Mouse (Mus musculus) heart, postnatal 0 days (tissue): ENCODE measurements at regions not wholly inside any gene's neighbourhood (a gene's known extent, or its start where the extent isn't known, plus 50 kb on each side); places are given as distances from the start of the nearest gene placed in this dataset.
A peak's percentile ranks its signal among the peaks of the same experiment; 100 is the strongest.

Source experiments
- ATAC-seq: fragments of 200-750 bp; cut with Nextera tagmentation; 2 replicates; pipeline ENCODE4 v1.8.0; 2017; ENCODE audit warnings: low read depth, moderate number of reproducible peaks, moderate library complexity; ENCODE audit not compliant: insufficient read depth
- DNase-seq: peaks from one replicate; pipeline ENCODE4 v3.0.0-alpha.2; 2016; ENCODE audit warnings: low spot score
- H3K27ac ChIP-seq: fragments of 300-500 bp; sonication (generic); 2 replicates; pipeline ENCODE4 v1.5.1; 2014; ENCODE audit warnings: low read depth, mild to moderate bottlenecking
- H3K27me3 ChIP-seq: fragments of 300-500 bp; sonication (generic); 2 replicates; pipeline ENCODE4 v1.6.1; 2014; ENCODE audit warnings: low read length, mixed read lengths; ENCODE audit not compliant: control insufficient read depth, insufficient read depth
- H3K36me3 ChIP-seq: fragments of 300-500 bp; sonication (generic); replicated peaks from 2 replicates; pipeline ENCODE4 v1.6.1; 2014; ENCODE audit warnings: low read length, mixed read lengths; ENCODE audit not compliant: control insufficient read depth, insufficient read depth
- H3K4me1 ChIP-seq: fragments of 300-500 bp; sonication (generic); 2 replicates; pipeline ENCODE4 v1.6.1; 2014; ENCODE audit warnings: antibody characterized with exemption; ENCODE audit not compliant: control insufficient read depth, insufficient read depth
- H3K4me2 ChIP-seq: fragments of 300-500 bp; sonication (generic); 2 replicates; pipeline ENCODE4 v1.6.1; 2014; ENCODE audit warnings: low read depth, mild to moderate bottlenecking, low read length, moderate library complexity
- H3K4me3 ChIP-seq: fragments of 300-500 bp; sonication (generic); 2 replicates; pipeline ENCODE4 v1.5.1; 2014; ENCODE audit warnings: low read depth, low read length
- H3K9ac ChIP-seq: fragments of 300-500 bp; sonication (generic); replicated peaks from 2 replicates; pipeline ENCODE4 v1.6.1; 2014; ENCODE audit warnings: low read depth, low read length, mixed read lengths
- H3K9me3 ChIP-seq: fragments of 300-500 bp; sonication (generic); replicated peaks from 2 replicates; pipeline ENCODE4 v1.6.1; 2016; ENCODE audit warnings: low read length; ENCODE audit not compliant: control insufficient read depth
- CTCF ChIP-seq: IDR thresholded peaks from 2 replicates; pipeline ENCODE4 v1.5.1; 2016; ENCODE audit warnings: antibody characterized with exemption, control low read depth, low read depth
- EP300 ChIP-seq: IDR thresholded peaks from 2 replicates; pipeline ENCODE4 v1.6.1; 2016; ENCODE audit warnings: antibody characterized with exemption, low read depth
- WGBS: fragments of 180-500 bp; shearing (Covaris S2); extraction: QIAGEN DNeasy Blood & Tissue Kit; methylation state at CpG from one replicate; pipeline ENCODE4 v1.1.7; 2014; 5-methylcytosine and 5-hydroxymethylcytosine counted together

- Histone ChIP-seq H3K4me2 (no peak overlapping the region), H3K27me3 (no peaks in the 10 kb centered on the region), H3K9ac (no peak overlapping the region), H3K36me3 (no peaks in the 10 kb centered on the region), H3K9me3 (no peaks in the 10 kb centered on the region), H3K27ac (no peak overlapping the region), H3K4me1 (0 out of 2 replicates have a peak, but pooled peaks cover 5% of the 10 kb centered on the region), H3K4me3 (no peak overlapping the region)
- 71% methylated on average over 3 of the region's 3 CpGs for WGBS
- no peak for DNase-seq
- no peak for ATAC-seq
- TF ChIP-seq CTCF (no peak), EP300 (no peak)
Measured at GRCm38 (mm10) chr11:51911481-51911880, 54.0 kb upstream of the Jade2 start.

GRCm38 (mm10) chr11:51915656-51916032 is 51.8 kb upstream of the Cdkn2aipnl start:
- H3K4me1 ChIP-seq = peaks cover 10% of the 10 kb centered on the region; the same call in 1 of the 2 replicates
- ATAC-seq (no peak), DNase-seq (no peak)
- no peaks in the 10 kb centered on the region for H3K9me3 ChIP-seq
- no peaks in the 10 kb centered on the region for H3K36me3 ChIP-seq
- H3K4me3 ChIP-seq = peak overlapping the region; percentile 45
- peak overlapping the region; percentile 65 for H3K4me2 ChIP-seq
- peak overlapping the region; percentile 98 for H3K27ac ChIP-seq
- no peak for TF ChIP-seq EP300
- no peak for TF ChIP-seq CTCF
- peak overlapping the region; percentile 57; the same call in 1 of the 2 replicates for H3K9ac ChIP-seq
- 9% methylated on average over 8 of the region's 8 CpGs for whole genome bisulfite sequencing
- no peaks in the 10 kb centered on the region for H3K27me3 ChIP-seq

GRCm38 (mm10) chr11:51916033-51916929 is 51.2 kb upstream of the Cdkn2aipnl start:
- peak overlapping the region; percentile 57 for H3K9ac ChIP-seq
- H3K27me3 ChIP-seq = no peaks in the 10 kb centered on the region
- TF ChIP-seq CTCF (no peak), EP300 (peak; percentile 100)
- H3K4me2 ChIP-seq = peak overlapping the region; percentile 65
- peak overlapping the region; percentile 98 for H3K27ac ChIP-seq
- no peaks in the 10 kb centered on the region for H3K9me3 ChIP-seq
- H3K36me3 ChIP-seq = no peaks in the 10 kb centered on the region
- WGBS = under 1% methylated on average over 29 of the region's 29 CpGs
- peak; percentile 98 for DNase-seq
- peak overlapping the region; percentile 45 for H3K4me3 ChIP-seq
- peak; percentile 94 for ATAC-seq
- peaks cover 10% of the 10 kb centered on the region; the same call in 1 of the 2 replicates for H3K4me1 ChIP-seq
